Mouse (Mus musculus) natural killer cell, adult 2 months (primary cell): ENCODE data around the gene Mcm9.
"Not testable (repeated sequence)": the region's sequence is repeated elsewhere in the genome, so short reads cannot be mapped to it uniquely, and the experiment has no call there.

Source experiments
- DNase-seq, 2 experiments: peaks; one replicate each; pipeline ENCODE4 v3.0.0; 2022; ENCODE audit warnings: low spot score in 2 of 2

The Mcm9 gene

GRCm38 (mm10) chr10:53499518-53499917 lies 130.7 kb downstream of the Mcm9 start:
- peak in 1 of 2 experiments; percentile 11 for DNase-seq

- not testable (repeated sequence) for DNase-seq
These were observed 134.9 kb downstream of the Mcm9 start for GRCm38 (mm10) chr10:53495349-53495748.

DNA sequence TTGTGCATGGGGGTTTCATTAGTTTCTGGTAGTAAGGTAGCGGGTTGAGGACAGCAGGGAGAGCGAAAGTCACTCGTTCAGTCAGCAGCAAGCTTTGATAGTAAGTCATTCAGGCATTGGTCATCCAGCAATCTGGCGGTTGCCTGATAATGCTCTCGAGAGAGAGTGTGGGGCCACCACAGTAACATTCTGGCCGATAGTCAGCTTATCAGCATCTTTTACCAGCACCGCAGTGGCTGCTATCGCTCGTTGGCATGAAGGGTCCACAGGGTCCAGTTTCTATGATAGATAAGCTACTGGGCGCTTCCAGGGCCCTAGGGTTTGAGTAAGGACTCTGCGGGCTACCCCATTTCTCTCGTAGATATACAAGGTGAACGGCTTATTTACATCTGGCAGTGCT lies 136.3 kb downstream of the Mcm9 start:
- no peak for DNase-seq
